Mouse (Mus musculus) stomach, embryonic 14.5 days (tissue): Measurements from ENCODE around the gene Lyz1. TPM values are rescaled to one million over a fixed set of nuclear protein-coding genes. Genes with fewer than 3 reads are reported as not detected.
"Not testable (repeated sequence)": the region's sequence is repeated elsewhere in the genome, so short reads cannot be mapped to it uniquely, and the experiment has no call there.

Source experiments
- ATAC-seq: fragments of 200-750 bp; cut with Nextera tagmentation; 2 replicates; pipeline ENCODE4 v1.8.0; 2017; ENCODE audit warnings: low read depth, moderate TSS enrichment; ENCODE audit not compliant: insufficient number of reproducible peaks, insufficient read depth, low FRiP score
- H3K27ac ChIP-seq: fragments of 300-500 bp; sonication (generic); 2 replicates; pipeline ENCODE4 v1.5.1; 2014; ENCODE audit warnings: mild to moderate bottlenecking, low read length, moderate library complexity, mixed read lengths
- H3K27me3 ChIP-seq: fragments of 300-500 bp; sonication (generic); 2 replicates; pipeline ENCODE4 v1.6.1; 2014; ENCODE audit warnings: low read length, control low read depth, mixed read lengths; ENCODE audit not compliant: control insufficient read depth, insufficient read depth
- H3K36me3 ChIP-seq: fragments of 300-500 bp; sonication (generic); 2 replicates; pipeline ENCODE4 v1.6.1; 2014; ENCODE audit warnings: mild to moderate bottlenecking, control low read depth, low read length, moderate library complexity, mixed read lengths; ENCODE audit not compliant: control insufficient read depth, insufficient read depth
- H3K4me1 ChIP-seq: fragments of 300-500 bp; sonication (generic); 2 replicates; pipeline ENCODE4 v1.6.1; 2014; ENCODE audit warnings: low read length, control low read depth, mixed read lengths; ENCODE audit not compliant: control insufficient read depth, insufficient read depth
- H3K4me2 ChIP-seq: fragments of 300-500 bp; sonication (generic); replicated peaks from 2 replicates; pipeline ENCODE4 v1.6.1; 2014; ENCODE audit warnings: low read depth, low read length, control low read depth
- H3K4me3 ChIP-seq: fragments of 300-500 bp; sonication (generic); 2 replicates; pipeline ENCODE4 v1.5.1; 2014; ENCODE audit warnings: low read depth, low read length, control low read depth
- H3K9ac ChIP-seq: fragments of 300-500 bp; sonication (generic); replicated peaks from 2 replicates; pipeline ENCODE4 v1.6.1; 2014; ENCODE audit warnings: low read depth, mild to moderate bottlenecking, control low read depth, low read length, moderate library complexity, mixed read lengths
- H3K9me3 ChIP-seq: fragments of 300-500 bp; sonication (generic); 2 replicates; pipeline ENCODE4 v1.6.1; 2016; ENCODE audit warnings: low read depth, low read length, control low read depth; ENCODE audit not compliant: control insufficient read depth
- WGBS: fragments of 180-500 bp; shearing (Covaris S2); extraction: QIAGEN DNeasy Blood & Tissue Kit; methylation state at CpG from one replicate; pipeline ENCODE4 v1.1.7; 2014; 5-methylcytosine and 5-hydroxymethylcytosine counted together
- polyA plus RNA-seq: library from polyadenylated mRNA; unstranded; fragments of >200 nt; fragmentation: Nextera tagmentation; extraction: Ambion mirVana; gene quantifications from 2 replicates; pipeline ENCODE4 v1.2.1, GENCODE M21; 2014

Gene Lyz1
- polyA plus RNA-seq, 1 experiment from 2014 or later: not detected

DNA sequence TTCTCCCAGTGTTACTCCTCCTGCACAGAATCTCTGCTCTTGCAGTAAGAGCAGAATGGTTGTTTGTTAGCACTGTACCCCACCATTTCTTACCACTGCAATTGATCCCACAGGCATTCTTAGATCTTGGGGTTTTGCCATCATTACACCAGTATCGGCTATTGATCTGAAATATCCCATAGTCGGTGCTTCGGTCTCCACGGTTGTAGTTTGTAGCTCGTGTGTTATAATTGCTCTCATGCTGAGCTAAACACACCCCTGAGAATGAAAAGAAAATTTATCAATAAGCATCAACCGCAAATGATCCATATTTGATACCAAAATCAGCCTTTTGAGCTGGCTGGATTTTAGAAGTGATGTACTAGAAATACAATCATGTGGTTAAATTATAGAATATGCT, 1.7 kb downstream of the Lyz1 start:
- 91% methylated on average over 6 of the region's 6 CpGs for WGBS
- not testable (repeated sequence) for ATAC-seq

DNA sequence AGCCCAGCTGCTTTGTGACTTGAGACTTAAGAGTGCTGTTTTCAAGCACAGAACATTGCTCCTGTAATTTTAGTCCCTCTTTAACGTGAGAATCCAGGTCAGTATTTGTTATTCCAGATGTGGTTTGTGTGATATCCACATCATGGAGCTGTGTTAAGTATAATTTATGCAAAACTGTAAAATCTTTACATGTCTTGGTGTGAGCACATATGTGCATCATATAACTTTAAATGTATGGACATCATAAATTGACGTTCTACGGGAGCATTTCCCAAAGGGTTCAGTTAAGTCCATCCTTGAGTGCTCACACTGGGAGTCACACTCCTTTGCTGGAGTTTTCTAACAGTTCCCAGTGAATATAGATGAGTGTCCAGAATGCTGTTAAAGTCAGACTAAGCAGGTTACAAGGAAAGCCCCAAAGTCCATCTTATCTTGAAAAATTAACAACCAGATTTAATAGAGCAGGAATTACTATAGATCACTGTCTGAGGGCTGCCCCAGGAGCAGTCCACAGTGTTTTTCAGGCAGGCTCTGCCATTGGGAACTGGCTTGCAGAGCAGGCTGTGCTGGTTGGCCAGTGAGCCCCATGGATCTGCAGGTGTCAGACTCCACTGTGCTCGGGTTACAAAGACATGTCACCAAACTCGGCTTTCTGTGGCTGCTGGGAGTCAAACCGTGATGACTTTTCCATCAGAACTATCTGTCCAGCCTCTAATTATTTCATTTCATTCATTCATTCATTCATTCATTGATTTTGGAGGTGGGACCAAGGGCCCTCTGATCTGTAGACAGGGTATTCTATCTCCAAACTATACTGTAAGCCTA, 2.4 kb downstream of the Lyz1 start:
- no peak overlapping the region for H3K9ac ChIP-seq
- H3K9me3 ChIP-seq: no peaks in the 10 kb centered on the region
- WGBS: 42% methylated on average over 6 of the region's 6 CpGs
- ATAC-seq: no peak
- no peaks in the 10 kb centered on the region for H3K27me3 ChIP-seq
- no peak overlapping the region for H3K4me2 ChIP-seq
- no peaks in the 10 kb centered on the region for H3K36me3 ChIP-seq
- no peak overlapping the region for H3K4me3 ChIP-seq
- H3K27ac ChIP-seq: no peak overlapping the region
- no peaks in the 10 kb centered on the region for H3K4me1 ChIP-seq

More for the DNA sequence above, 1.7 kb downstream of the Lyz1 start:
- not testable (repeated sequence) for H3K9ac ChIP-seq, H3K4me3 ChIP-seq, H3K27me3 ChIP-seq, H3K27ac ChIP-seq, H3K9me3 ChIP-seq, H3K4me1 ChIP-seq, H3K36me3 ChIP-seq, H3K4me2 ChIP-seq

DNA sequence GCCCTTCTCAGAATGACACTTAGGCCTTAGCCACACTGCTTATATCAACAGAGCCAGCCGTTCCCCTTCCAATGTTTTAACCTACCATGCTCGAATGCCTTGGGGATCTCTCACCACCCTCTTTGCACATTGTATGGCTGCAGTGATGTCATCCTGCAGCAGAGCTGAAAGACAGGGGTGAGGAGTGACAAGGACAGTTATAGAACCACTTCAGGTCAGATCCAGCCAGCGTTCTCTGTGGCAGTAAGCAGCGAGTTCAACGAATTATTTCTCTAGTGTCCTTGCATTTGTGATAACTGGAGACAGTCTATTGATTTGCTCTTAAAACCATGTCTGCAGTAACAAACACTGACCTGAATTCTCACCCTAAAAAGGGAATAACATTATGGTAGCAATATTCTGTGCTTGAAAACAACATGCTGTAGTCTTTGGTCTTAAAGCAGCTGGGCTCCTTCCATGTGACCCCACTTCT, 3.6 kb downstream of the Lyz1 start:
- H3K36me3 ChIP-seq, H3K9ac ChIP-seq, H3K4me2 ChIP-seq, H3K27me3 ChIP-seq, H3K4me3 ChIP-seq, H3K4me1 ChIP-seq, ATAC-seq, H3K9me3 ChIP-seq, H3K27ac ChIP-seq: not testable (repeated sequence)
- WGBS: 78% methylated on average over 5 of the region's 5 CpGs

DNA sequence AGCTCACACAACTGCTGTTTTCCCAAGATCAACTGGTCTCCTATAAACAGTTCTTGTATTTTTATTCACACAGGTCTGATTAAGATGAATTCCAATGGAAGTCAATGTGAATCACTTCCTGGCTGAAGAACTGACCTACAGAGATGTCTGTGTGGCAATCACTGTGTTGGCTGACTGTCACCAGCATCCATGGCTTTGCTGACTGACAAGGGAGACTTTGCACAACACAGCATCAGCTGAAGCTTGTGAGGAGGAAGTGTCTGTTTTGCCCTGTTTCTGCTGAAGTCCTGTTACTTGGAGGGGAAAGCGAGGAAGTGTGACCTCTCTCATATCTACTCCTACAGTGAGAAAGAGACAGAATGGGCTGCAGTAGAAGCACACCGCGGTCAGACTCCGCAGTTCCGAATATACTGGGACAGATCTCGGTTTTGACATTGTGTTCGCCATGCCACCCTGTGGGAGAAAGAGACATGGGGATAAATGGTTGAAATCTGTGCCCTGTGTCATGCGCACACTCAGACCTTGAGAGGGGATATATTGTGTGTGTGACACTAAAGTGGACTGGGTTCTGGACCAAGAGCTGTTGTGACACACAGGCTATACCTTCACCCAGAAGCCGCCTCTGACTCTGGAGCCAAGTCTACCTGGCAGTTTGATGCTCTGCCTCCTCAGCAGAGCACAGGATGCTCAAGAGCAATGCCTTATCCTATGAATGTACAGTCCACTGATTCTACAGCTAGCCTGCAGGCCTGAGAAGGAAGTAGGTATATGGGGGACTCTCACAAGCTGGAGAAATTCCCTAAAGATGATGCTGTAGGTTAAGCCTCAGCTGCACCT, 4.3 kb downstream of the Lyz1 start:
- no peak overlapping the region for H3K9ac ChIP-seq
- no peaks in the 10 kb centered on the region for H3K27me3 ChIP-seq
- H3K27ac ChIP-seq: no peak overlapping the region
- H3K9me3 ChIP-seq: no peaks in the 10 kb centered on the region
- H3K4me2 ChIP-seq: no peak overlapping the region
- WGBS: 91% methylated on average over 9 of the region's 9 CpGs
- H3K36me3 ChIP-seq: no peaks in the 10 kb centered on the region
- H3K4me3 ChIP-seq: no peak overlapping the region
- ATAC-seq: no peak
- no peaks in the 10 kb centered on the region for H3K4me1 ChIP-seq

DNA sequence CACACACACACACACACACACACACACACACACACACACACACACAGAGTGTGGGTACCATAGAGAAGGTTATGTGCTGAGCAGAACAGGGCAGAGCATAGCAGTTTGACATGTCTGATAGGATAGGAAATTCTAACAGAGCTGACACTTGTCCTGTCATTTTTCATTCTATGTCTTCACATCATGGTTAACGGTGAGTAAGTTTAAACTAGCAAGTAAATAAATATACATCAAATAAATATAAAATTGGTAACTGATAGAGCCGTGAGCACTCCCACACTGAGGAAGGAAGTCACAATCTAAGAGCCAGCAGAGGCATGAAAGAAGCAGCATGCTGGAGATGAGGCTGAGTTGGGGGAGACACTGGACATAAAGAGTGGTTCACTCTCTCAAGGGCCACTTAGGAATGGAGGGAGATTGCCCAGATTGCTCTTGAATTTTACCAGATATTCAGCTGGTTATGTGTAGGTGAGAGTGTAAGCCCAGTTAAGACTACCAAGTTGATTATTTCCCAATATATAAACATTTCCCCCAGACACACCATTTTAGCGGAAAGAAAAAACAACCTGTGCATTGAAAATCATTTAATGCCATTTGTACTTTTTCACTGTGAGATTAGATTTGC, 5.3 kb downstream of the Lyz1 start:
- Histone ChIP-seq H3K4me1 (no peaks in the 10 kb centered on the region), H3K9me3 (no peaks in the 10 kb centered on the region), H3K27ac (no peak overlapping the region), H3K9ac (no peak overlapping the region), H3K36me3 (no peaks in the 10 kb centered on the region), H3K4me2 (no peak overlapping the region), H3K27me3 (no peaks in the 10 kb centered on the region), H3K4me3 (no peak overlapping the region)
- ATAC-seq: no peak
- 77% methylated on average over 3 of the region's 3 CpGs for WGBS

DNA sequence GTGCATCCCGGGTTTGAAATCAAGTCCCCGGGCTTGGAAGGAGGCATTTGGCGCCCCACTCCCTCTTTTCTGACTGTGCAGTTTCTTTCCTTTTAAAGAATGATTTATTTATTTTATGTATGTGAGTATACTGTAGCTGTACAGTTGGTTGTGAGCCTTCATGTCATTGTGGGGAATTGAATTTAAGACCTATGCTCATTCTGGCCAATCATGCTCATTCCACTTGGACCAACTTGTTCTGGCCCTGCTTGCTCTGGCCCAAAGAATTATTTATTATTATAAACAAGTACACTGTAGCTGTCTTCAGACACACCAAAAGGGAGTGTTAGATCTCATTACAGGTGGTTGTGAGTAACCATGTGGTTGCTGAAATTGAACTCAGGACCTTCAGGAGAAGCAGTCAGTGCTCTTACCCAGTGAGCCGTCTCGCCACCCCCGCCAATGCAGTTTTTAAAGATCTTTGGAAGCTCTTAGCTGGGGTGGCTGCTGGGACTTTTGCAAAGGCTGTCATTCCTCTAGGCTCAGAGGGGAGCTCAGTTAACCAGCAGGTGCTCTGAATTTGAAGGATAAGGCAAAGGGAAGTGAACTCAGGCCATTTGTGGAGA, 6.2 kb downstream of the Lyz1 start:
- no peak overlapping the region for H3K4me3 ChIP-seq
- H3K9me3 ChIP-seq: no peaks in the 10 kb centered on the region
- no peaks in the 10 kb centered on the region for H3K36me3 ChIP-seq
- no peaks in the 10 kb centered on the region for H3K4me1 ChIP-seq
- no peaks in the 10 kb centered on the region for H3K27me3 ChIP-seq
- WGBS: 91% methylated on average over 6 of the region's 6 CpGs
- no peak for ATAC-seq
- no peak overlapping the region for H3K4me2 ChIP-seq
- no peak overlapping the region for H3K9ac ChIP-seq
- no peak overlapping the region for H3K27ac ChIP-seq

DNA sequence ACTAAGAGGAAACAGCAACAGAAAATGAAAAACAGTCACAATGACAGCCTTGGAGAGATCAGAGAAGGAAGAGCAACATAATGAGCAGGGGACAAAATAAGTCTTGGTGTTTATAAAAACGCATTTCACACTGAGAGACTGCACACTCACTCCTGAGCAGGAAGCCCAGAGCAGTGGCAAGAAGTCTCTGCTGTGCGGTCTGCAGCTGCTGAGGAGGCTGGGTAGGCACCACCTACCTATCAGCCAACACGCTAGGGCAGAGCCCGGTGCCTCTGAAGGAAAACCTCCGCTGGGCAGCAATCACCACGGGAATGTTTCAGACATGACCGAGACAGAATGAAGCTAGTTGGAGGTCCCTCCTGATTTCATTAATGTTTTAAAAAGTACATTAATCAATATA, 7.1 kb downstream of the Lyz1 start:
- not testable (repeated sequence) for H3K36me3 ChIP-seq, H3K4me1 ChIP-seq, H3K27ac ChIP-seq, H3K9ac ChIP-seq, ATAC-seq, H3K27me3 ChIP-seq, H3K4me3 ChIP-seq, H3K4me2 ChIP-seq, H3K9me3 ChIP-seq
- 65% methylated on average over 2 of the region's 7 CpGs for WGBS
